Mouse (Mus musculus): ENCODE data around the gene Zdhhc3.

DNA sequence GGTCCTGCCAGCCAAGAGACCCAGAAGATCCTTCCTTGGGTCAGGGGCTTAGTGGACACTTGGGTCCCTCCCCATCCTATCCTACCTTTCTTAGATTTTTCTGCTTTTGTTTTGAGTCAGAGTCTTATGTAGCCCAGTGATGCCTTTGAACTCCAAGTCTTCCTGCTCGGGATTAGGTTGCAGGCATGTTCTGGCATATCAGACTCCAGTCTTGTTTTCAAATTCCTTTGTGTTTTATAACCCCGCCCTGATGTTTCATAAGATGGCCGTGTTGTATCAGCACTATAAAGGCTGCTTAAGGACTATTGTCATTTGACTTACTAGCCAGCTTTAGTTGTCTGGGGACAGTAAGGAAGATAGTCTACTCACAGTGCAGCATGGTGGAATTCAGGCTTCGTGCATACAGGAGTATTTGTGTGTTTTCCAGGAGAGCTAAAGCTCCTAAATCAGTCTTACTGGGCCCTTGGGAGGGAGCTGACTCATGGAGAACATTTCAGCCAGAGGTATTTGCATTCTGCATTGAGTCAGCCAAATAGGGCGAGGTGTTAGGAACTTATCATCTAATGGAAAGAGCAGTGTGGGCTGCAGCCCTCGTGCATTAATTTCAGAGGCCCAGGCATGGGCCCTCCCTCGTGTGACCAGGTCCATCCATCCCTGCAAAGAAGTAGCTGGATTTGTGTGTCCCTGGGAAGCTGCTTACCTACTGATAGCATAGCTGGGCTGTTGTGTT is 24.1 kb upstream of the Zdhhc3 start:
- TF ChIP-seq CTCF (IDR thresholded peaks at IDR 0.05; ENCODE audit: extremely low read depth, insufficient read depth, insufficient read length, insufficient replicate concordance) (no peak), POLR2A (IDR thresholded peaks at IDR 0.05; ENCODE audit: low read depth, low read length) (no peak)
